Mouse (Mus musculus): ENCODE data around the gene Hdac10. TPM values are rescaled to one million over a fixed set of nuclear protein-coding genes. Genes with fewer than 3 reads are reported as not detected.

Gene Hdac10
- polyA plus RNA-seq, 2 experiments from 2014 or later = 14.3 to 16.1 TPM

- ATAC-seq = no peak
Observed at GRCm38 (mm10) chr15:89147895-89148294, 19.4 kb upstream of the Hdac10 start.

- no peak for ATAC-seq
Observed at GRCm38 (mm10) chr15:89147456-89147855, 19.0 kb upstream of the Hdac10 start.

GRCm38 (mm10) chr15:89147024-89147423 lies 18.5 kb upstream of the Hdac10 start:
- ATAC-seq = peak; percentile 66

- peak; percentile 22 for ATAC-seq
Observed at GRCm38 (mm10) chr15:89146537-89146936, 18.0 kb upstream of the Hdac10 start.

- ATAC-seq = no peak
Observed at GRCm38 (mm10) chr15:89145813-89146350, 17.4 kb upstream of the Hdac10 start.

- no peak for ATAC-seq
Observed at GRCm38 (mm10) chr15:89144965-89145364, 16.5 kb upstream of the Hdac10 start.

GRCm38 (mm10) chr15:89143134-89143533 lies 14.6 kb upstream of the Hdac10 start:
- ATAC-seq = no peak

GRCm38 (mm10) chr15:89141905-89142304 lies 13.4 kb upstream of the Hdac10 start:
- no peak for ATAC-seq

GRCm38 (mm10) chr15:89141443-89141842 lies 12.9 kb upstream of the Hdac10 start:
- no peak for ATAC-seq

- ATAC-seq = peak; percentile 25
Observed at GRCm38 (mm10) chr15:89140659-89141252, 12.3 kb upstream of the Hdac10 start, which contains the start of gene Mapk12. Gene Mapk12 (minus strand): TSS chr15:89140703.

- ATAC-seq = peak; percentile 44
Observed at GRCm38 (mm10) chr15:89140048-89140658, 11.7 kb upstream of the Hdac10 start.

- ATAC-seq = no peak
Observed at GRCm38 (mm10) chr15:89138531-89138930, 10.0 kb upstream of the Hdac10 start.

- no peak for ATAC-seq
Observed at GRCm38 (mm10) chr15:89138046-89138405, 9.5 kb upstream of the Hdac10 start.

GRCm38 (mm10) chr15:89137378-89138045 lies 9.0 kb upstream of the Hdac10 start:
- ATAC-seq = no peak

GRCm38 (mm10) chr15:89136461-89137155 lies 8.1 kb upstream of the Hdac10 start:
- no peak for ATAC-seq

GRCm38 (mm10) chr15:89131316-89131715 lies 2.8 kb upstream of the Hdac10 start:
- peak; percentile 83 for ATAC-seq

- no peak for ATAC-seq
Observed at GRCm38 (mm10) chr15:89130245-89130644, 1.7 kb upstream of the Hdac10 start.

GRCm38 (mm10) chr15:89127364-89127940 lies 1.0 kb downstream of the Hdac10 start:
- ATAC-seq = no peak

- no peak for ATAC-seq
Observed at GRCm38 (mm10) chr15:89126622-89127021, 1.9 kb downstream of the Hdac10 start.

GRCm38 (mm10) chr15:89125351-89125750 lies 3.1 kb downstream of the Hdac10 start:
- no peak for ATAC-seq

- ATAC-seq = no peak
Observed at GRCm38 (mm10) chr15:89124312-89124711, 4.2 kb downstream of the Hdac10 start.

- no peak for ATAC-seq
Observed at GRCm38 (mm10) chr15:89123595-89123994, 4.9 kb downstream of the Hdac10 start.
